Mouse (Mus musculus) embryo, embryonic 10 days (tissue): ENCODE measurements around the gene Nsun2.
A peak's percentile ranks its signal among the peaks of the same experiment; 100 is the strongest.

Source experiments
- DNase-seq: peaks from one replicate; pipeline ENCODE4 v3.0.0-alpha.2; 2015; ENCODE audit warnings: low spot score

The Nsun2 gene

DNA sequence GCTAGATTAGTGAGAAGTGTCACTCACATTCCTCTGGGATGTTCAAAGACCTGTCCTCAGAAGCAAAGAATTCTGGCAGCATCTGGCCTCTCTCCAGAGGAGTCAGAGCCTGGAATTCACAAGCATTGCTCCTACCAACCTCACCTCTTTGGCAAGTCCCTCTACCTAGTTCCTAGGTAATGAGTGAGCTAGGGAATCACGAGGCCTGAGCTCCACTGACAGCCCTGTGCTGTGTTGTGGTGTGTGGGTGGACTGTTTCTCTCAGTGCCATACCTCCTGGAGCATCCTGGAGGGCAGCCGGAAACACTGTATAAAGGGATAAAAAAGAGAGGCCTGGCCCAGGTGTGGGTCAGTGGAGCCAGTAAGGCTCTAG lies 9.4 kb upstream of the Nsun2 start:
- no peak for DNase-seq

DNA sequence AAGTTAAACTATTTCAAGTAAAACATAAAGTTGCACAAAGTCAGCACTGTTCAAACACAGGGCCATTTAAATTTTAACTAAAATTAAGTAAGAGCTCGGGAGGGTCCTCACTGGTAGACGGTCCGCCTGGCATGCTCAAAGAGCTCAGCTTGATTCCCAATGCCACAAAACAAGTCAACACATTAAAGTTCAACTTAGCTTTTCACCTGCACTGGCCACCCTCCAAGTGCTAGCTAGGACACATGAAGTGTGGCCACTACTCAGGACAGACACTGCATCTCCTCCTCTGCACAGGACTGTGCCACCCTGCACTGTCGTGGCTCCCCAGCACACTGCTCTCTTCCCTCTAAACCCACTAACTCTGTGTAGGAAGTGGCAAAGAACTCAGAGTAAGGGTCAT lies 7.7 kb upstream of the Nsun2 start:
- DNase-seq = no peak

DNA sequence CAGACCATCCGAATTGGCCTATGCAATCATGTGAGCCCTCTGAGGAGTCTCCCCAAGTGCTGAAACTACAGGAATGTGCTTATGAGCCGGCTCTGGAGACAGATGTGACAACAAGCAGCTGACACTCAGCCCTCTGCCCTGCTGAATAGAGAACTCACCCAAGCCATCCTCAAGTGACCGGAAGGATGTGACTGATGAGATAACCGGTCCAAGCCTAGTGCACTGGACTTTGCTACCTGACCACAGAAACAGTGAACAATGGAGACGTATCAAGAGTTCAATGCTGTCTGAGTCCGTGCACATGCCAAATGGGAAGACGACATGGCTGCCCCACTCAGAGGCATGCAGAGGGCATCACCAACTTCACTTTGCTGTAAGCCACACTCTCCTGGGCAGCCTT lies 5.0 kb upstream of the Nsun2 start:
- no peak for DNase-seq

DNA sequence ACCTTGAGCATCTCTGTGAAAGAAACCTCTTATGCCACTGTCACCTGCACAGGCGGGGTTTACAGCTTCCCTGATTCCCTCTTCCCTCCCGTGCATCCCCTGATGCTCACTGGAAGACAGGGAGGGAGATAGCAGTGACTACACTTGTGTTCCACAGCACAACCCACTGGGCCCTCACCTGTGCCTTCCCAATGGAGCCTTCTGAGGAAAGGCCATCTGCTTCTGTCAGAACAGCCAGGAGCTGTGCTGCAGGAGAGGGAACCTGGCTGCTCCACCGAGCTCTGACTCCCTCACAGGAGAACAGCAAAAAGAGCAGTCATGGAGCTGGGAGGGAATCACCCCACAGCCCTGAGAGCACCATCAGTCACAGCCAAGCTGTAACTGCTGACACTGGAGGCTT lies 3.4 kb upstream of the Nsun2 start:
- no peak for DNase-seq

DNA sequence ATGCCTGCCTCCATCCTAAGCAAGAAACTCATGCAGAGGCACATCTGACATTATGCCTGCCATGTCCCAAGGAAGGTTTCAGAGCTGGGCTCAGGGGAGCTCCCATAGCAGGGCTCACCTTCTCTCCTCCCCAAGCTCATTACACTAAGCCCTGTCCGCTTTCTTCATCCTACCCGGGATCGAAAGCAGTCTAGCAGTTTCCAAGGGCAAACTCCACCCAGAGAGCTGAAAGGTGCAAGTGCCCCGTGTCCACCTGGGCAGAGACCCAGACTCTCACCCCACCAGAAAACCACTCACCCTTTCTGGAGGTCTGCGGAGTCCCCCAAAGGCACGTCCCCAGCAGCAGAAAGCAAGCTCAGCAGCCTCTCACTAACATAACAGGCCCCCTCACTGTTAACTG lies 2.6 kb upstream of the Nsun2 start:
- DNase-seq = no peak

DNA sequence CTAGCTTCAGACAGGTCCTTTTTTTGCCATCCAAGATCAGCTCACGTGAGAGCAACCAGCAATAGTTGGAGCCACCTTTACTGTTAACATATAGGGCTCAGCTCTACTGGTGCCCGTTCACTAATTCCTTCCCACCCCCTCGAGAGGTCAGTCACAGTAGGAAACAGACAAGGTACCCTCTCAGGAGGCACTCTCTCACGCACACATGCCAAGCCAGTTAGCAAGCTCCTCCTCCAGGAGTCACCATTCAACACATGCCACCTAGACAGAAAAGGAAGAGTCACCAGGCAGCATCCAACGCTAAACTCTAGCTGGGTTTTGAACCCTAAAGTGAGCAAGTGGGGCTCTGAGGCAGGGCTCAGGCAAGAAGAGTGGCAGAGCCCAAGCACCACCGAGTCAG lies 2.1 kb upstream of the Nsun2 start:
- DNase-seq = no peak

DNA sequence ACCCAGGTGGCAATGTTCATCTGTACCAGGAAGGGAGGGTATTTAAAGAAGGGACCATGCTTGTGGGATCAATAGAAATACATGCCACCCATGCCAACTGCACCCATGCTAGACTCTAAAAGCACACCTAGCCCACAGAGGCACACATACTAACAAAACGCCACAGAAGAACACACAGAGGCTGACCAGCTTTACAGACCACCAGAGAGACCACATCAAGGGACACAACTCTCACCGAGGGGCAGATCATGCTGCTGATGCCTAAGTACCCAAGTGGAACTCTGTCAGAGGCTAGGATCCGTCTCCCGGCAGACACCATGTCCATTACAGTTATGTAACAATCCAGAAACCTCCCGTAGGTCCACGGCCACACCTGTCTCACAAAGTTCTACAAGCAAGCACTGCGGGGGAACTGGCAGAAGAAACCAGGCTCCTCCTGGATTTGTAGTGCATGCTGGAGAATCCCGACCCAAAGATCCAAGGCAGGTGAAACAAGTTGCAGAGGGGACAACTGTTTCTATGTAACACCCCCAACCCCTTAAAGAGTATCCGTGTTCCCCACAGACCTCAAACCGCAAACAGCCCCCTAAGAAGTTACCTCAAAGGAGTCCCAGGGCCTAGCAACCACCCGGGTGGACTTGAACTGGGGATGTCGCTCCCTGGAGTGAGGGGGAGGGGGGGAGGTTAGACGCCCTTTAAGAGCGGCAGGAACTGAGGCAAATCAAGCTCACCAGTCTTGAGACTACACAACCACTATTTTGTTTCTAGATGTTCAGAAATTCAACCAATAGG lies 1.2 kb upstream of the Nsun2 start:
- no peak for DNase-seq

DNA sequence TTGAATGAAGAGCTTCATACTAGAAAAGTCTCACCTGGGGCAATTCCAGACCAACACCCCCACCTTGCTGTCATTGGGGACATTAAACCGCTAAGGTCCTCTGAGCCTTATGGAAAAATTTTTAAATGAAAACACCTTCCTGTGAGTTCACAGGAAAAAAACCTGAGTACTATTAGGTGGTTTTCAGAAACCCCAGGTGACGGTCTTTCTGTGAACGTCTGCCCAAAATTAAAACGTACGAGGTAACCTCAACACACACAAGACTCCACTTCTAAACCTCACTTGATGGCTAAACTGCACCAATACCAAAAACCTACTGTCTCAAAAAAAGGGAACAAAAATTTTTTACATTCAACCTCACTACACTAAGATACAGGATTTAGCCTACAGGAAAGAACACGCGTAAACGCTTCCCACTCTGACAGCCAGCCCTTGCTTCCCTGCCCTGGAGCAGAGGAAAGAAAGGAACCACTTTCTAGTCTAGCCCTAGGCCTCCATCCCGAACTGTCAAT lies 597 bp upstream of the Nsun2 start:
- DNase-seq = no peak

DNA sequence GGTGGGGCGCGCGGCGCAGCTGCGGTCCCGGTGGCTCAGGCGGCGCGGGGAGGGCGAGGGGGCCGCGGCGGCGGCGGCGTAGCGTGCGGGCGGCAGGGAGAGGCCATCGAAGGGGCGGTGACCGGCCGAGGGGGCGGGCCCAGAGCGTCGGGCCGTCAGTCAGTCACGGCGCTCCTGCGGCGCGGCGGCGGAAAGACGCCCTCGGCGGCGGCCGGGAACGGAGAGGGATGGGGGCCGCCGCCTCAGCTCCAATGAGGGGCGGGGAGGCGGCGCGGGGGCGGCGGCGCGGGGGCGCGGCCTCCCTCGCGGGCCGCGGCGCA lies 748 bp downstream of the Nsun2 start, which contains the start of gene Tent4a:
Gene Tent4a (minus strand): TSS at position 284 of the 320 bp plus-strand sequence.
- no peak for DNase-seq

DNA sequence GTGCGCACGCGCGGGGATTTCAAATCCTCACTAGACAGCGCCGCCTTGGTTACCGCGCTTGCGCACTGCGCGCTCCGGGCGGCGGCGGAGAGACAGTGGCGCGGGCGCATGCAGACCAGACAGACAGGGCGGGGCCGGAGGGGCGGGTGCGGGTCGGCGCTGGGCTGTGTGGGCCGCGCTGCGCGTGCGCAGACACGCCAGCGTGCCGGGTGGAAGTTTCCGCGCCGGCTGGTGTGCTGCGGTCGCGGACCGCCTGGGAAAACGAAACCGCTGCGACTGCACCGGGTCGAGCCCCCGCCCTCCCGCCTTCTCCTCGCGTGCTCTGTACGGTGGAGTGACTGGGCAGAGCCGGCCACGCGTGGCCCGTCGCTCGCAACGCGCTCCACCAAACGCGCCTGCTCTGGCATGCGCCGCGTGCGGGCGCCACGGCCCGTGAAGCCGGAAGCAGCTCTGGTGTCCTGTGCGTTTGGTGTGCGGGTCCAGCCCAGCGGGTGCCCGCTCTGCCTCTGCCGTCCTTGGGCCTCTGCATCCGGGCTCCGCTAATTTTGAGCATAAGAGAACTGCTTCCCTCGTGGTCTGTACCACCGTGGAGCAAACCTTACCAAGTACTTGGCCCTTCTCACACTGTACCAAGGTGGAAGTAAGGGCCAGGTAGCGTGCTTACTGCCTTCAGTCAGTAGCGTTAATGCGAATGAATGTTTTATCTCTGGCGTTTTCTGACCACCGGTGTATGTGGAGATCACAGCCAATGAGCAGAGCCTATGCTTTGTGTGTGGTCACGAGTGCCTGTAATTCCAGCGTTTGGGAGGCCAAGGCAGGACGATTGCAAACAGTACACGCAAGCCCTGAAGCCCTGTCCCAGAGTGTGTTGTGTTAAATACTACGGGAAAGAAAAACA lies 1.4 kb downstream of the Nsun2 start:
- DNase-seq = peak; percentile 95

DNA sequence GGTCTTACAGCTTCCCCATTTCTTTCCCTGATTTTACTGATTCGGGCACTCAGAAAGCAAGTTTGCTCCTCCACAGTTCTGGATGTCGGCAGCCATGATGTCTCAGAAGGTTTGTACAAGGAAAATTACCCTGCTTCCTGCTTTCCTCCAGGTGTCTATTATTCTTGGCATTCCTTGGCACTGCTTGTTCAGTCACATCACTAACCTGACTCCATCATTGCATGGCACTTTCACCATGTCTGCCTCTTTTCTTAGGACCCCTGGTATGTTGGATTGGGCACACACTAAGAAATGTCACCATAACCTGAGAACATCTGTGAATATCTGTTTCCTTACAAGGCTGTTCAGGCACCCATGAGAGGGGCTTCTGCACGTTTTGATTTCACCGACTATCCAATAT lies 2.5 kb downstream of the Nsun2 start:
- DNase-seq = no peak

DNA sequence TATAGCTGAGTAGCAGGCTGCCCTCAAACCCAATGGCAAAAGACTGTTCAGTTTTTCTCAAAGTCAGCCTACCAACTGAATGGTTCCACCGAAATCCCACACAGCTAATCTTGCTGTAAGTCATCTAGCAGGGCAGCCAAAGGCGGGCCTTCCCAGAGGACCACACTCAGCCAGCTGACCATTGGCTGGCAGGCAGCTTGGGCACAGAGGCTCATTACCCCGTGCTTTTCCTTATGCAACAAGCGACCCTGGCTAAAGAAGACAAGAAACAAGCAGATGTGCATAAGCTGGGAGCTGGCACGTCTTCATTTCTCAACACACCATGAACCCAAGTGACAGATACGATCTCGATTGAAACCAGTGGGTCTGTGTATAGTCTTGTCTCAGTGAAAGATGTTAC lies 3.8 kb downstream of the Nsun2 start:
- no peak for DNase-seq

DNA sequence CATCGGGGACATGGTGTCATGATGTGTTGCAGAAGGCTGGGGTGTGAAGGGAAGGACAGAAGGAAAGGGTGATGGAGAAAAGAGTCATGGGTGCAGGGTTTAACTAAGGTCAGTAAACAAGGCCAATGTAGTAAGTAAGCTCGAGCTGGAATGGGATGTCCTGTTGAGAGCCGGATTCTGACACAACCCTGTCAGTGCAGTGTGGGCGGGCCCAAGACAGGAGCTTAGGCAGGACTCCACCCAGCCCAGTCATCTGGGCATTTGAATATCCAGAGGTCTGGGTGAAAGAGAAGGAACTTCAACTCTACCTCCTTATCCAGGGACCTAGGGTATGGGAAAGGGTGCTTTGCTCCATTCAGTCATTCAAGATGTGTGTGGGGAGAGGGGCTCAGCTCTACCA lies 4.8 kb downstream of the Nsun2 start:
- peak; percentile 54 for DNase-seq

DNA sequence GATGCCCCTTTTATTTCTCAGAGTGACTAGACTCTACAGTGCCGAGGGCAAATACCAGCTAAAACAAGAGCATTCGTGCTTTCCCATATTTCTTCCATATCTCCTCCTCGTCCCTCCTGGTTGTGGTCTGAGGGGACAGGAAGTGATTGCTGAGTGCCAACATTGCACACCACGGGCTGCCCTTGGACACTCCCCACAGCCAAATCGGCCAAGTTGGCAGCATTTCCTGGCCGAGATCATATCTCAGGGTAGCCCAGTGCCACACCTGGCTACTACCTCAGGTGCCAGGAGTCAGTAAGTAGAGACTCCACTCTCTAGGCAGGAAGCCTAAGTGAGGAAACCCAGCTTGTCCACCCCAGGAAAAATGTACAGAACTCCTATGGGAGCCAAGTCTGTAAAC lies 7.7 kb downstream of the Nsun2 start:
- DNase-seq = no peak

DNA sequence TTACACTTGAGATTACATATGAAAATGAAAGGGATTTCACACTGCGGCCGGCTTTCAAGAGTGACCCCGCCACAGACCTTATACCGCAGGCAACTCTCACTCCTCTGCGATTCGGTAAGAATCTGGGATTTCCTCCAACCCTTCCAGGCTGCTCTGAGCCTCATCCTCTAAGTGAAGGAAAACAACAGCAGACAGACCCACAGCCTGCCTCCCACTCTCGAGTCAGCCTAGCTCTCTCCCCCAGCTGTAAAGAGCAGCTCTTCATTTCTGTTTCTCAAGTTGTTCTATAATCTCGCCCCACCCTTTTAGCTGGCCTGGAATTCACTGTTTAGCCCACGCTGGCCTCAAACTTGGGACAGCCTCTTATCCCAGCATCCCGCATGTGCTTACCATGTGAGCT lies 8.2 kb downstream of the Nsun2 start:
- no peak for DNase-seq

DNA sequence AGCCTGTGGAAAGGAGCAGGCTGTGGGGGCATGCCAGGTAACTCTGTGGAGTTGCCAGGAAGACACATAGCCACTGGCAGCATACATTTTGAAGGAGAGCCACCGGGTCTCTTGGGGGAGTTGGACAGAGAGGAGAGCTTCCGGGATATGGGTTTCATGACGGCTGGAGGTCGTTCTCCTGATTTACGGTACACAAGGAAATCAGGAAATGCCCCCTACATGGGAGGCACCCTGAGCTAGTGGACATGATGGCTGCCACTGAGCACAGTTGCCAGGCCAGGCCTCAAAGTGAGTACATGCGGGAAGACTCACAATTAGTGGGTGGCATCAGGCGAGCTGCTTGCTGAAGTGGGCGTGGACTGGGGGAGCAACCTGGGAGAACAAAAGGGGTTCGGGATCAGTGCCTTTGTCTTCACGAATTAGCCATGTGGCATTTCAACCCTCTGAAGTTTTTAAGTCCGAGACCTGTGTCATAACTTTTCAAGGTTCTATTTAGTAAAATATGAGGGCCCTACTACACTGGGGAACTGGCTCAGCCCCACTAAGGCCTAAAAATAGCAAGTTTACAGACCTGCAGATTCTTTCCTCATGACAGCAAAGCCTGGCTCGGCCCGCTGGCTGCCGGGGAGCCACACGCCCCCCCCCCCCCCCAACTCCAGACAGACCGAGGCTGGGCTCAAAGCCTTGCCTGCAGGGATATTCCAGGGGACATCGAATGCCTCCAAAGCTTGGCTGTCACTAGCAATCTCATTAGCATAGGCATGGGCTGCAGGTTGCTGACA lies 9.2 kb downstream of the Nsun2 start:
- no peak for DNase-seq

DNA sequence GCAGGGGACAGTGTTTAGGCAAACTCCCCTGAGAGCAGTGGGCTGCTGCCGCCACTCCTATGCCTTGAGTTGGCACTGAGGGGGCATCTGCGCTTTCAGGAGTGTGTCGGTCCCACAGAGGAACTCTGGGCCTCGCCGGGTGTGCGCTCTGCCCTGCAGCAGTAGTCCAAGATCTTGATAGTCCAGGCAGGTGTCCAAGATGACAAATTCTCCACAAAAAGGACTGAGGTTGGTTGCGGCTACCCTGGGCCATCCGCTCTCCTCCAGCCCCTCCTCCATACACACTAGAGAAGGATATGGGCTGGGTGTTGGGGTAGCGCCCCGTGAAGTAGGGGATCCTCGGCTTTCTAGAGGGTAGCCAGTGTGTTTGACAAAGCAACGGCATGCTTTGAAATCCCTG lies 10.0 kb downstream of the Nsun2 start:
- no peak for DNase-seq

DNA sequence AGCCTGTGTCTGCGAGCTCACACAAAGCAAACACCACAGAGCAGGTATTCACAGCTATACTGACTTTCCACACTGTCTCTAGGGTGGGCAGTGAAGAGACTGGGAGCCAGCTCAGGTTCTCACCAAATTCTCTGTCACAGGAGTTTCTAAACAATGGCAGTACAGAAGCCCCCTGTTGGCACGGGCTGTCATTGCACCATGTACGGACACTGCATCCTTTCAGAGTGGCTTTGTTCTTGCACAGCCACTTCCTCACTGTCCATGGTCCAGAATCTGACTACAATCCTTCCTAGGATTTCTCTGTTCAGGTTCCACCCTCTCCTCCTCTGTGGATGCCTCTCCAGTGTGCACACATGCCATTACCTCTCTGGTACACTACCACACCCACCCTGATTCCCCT lies 11.5 kb downstream of the Nsun2 start:
- peak; percentile 85 for DNase-seq

DNA sequence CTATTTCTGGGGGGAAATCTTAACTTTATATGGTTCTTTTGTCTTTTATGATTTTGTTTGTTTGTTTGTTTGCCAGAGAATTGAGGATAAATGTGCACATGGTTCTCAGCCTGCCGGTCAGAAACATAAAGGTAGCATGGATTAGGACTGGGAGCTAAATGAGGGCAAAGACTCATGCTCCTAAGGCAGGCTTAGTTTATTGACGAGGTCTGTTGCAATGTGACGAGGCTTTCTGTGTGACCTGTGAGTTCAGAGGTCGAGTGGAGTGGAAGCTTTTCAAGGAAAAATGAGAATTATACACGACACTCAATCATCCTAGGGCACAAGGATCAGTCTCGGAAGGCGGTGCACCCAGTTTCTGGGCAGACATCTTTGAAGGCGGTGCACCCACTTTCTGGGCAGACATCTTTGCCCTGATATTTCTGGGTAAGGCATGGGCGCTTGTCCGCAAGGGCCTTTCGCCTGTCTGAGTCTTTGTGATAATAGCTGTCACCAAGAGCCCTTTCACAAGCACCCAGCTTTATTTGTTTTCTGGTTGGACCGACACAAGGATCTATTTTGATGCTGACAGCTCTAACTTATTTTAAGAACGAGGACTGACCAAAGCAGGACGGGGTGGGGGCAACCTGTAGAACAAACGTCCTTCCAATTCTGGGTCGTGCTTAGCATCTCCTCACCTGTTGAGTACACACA lies 14.1 kb downstream of the Nsun2 start:
- no peak for DNase-seq

DNA sequence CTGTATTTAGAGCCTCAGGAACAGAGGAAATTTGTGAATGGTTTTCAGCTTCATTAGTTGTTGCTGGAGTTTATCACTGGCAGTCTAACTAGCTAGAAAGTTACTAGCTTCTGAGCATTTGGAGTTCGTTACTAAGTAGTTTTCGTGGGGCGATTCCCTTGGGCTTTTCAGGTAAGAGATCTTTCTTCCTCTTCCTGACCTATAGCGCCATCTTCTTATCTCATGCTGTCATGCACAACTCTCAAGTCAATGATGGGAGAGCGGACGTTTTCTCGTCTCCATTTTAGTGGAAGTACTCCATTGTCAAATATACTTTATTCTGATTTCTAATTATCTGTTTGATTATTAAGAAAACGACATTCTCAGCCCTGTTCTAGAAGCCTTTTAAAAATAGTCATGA lies 16.4 kb downstream of the Nsun2 start:
- no peak for DNase-seq

DNA sequence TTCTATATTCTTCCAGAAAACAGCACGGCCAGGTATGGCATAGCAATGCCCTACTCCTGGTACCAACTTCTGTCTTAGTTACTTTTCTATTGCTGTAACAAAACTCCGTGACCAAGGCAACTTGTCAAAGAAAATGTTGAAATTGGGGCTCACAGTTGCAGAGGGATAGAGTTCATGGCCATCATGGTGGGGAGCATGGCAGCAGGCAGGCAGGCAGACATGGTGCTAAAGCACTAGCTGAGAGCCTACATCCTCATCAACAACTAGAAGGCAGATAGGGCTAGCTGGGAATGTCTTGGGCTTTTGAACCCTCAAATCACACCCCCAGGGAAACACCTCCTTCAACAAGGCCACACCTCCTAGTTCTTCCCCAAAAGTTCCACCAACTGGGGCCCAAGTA lies 17.3 kb downstream of the Nsun2 start:
- DNase-seq = no peak

DNA sequence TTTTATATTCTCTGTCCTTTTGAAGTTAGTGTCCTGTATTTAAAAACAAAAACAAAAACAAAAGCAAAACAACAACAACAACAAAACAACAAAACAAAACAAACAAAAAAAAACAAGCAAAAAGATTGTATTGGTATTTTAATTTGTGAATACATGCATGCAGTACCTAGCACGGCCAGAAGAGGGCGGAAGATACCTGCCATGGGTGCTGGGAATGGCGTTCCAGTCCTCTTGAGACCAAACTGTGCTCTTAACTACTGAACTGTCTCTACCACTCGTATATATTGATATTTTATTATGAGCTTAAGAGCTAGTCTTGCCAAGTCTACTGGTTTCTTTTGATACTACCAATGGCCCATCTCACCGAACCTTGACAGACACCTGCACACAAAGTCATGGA lies 19.5 kb downstream of the Nsun2 start:
- DNase-seq = peak; percentile 70
